Mouse (Mus musculus) kidney, adult 9 months (tissue): Measurements from ENCODE around the gene Pom121l2.

ENCODE experiments used
- DNase-seq: peaks from one replicate; pipeline ENCODE4 v3.0.0; 2022

The Pom121l2 gene

GRCm38 (mm10) chr13:22020901-22021339, 39.9 kb downstream of the Pom121l2 start:
- DNase-seq: peak; percentile 74

- DNase-seq: no peak
These were observed 40.6 kb downstream of the Pom121l2 start for GRCm38 (mm10) chr13:22021581-22021980.

- DNase-seq: peak; percentile 86
These were observed 41.2 kb downstream of the Pom121l2 start for GRCm38 (mm10) chr13:22022241-22022640.

- peak; percentile 80 for DNase-seq
These were observed 45.4 kb downstream of the Pom121l2 start for GRCm38 (mm10) chr13:22026058-22027031.

- peak; percentile 98 for DNase-seq
These were observed 47.9 kb downstream of the Pom121l2 start for GRCm38 (mm10) chr13:22028673-22029460.

- DNase-seq: no peak
These were observed 48.9 kb downstream of the Pom121l2 start for GRCm38 (mm10) chr13:22029928-22030327.

- no peak for DNase-seq
These were observed 49.5 kb downstream of the Pom121l2 start for GRCm38 (mm10) chr13:22030493-22030892.

GRCm38 (mm10) chr13:22033741-22034442, 52.9 kb downstream of the Pom121l2 start:
- DNase-seq: peak; percentile 45

- DNase-seq: peak; percentile 84
These were observed 53.7 kb downstream of the Pom121l2 start for GRCm38 (mm10) chr13:22034443-22035266.

- DNase-seq: peak; percentile 94
These were observed 54.5 kb downstream of the Pom121l2 start, which contains the start of the genes Hist1h2ah and Hist1h2bk for GRCm38 (mm10) chr13:22035267-22036148. TSS of gene Hist1h2ah (minus strand) at chr13:22035568. TSS of gene Hist1h2bk (plus strand) at chr13:22035870.

GRCm38 (mm10) chr13:22036149-22036956, 55.4 kb downstream of the Pom121l2 start:
- no peak for DNase-seq

GRCm38 (mm10) chr13:22036986-22037385, 56.0 kb downstream of the Pom121l2 start:
- no peak for DNase-seq

GRCm38 (mm10) chr13:22037415-22037814, 56.4 kb downstream of the Pom121l2 start:
- DNase-seq: no peak
